ENCODE assay signal across 8 mouse cellular contexts in the genomic region with DNA sequence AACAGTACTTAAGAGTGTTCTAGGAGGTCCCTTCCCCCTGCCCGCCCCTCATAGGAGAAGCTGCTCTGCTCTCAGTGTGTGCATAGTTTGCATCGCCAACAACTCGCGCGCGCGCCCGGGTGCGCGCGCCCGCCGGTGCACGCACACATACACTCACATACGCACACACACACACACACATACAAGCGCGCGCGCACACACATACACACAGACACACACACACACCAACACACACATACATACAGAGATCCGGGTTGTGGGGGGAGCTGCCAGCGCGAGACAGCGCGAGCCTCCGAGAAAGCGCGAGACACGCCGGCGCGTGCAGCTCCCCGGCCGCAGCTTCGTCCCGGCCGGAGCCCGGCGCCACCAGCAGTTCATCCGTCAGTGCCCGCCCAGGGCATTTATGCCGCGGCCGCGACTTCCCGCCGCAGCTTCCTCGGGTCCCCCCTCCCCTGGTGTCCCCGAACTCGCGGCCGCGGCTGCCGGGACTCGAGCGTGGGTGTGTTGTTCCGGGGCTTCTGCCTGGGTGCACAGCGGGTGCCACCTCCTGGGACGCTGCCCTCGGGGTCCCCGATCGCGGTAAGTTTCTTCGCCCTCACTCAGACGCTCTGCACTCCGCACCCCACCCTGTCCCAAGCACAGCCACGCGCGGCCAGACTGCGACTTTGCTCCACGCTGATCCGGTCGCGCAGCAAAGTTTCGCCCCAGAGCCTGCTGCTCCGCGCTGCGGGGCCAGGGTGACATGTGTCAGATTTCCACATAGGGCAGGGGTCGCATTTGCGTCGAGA. TPM values are rescaled to one million over a fixed set of nuclear protein-coding genes. Genes with fewer than 3 reads are reported as not detected.
DNase-seq lines count a peak whose midpoint lies in the region; ATAC-seq and TF ChIP-seq lines count a peak whose summit lies in the region.

Foxp2 (plus strand) TSS at position 167 of the 788 bp plus-strand sequence.

- TF ChIP-seq CTCF in small intestine, adult 2 months (IDR thresholded peaks at IDR 0.05; ENCODE audit: extremely low read depth, insufficient read length, insufficient replicate concordance, low read depth, low read length), result no peak

- H3K4me1 ChIP-seq in forebrain, embryonic 10.5 days, result peaks cover 60% of the 10 kb centered on the region
- H3K4me1 ChIP-seq in heart, embryonic 16.5 days (ENCODE audit: control insufficient read depth, insufficient read depth, low read length), result peaks cover 12% of the 10 kb centered on the region
- no peaks in the 10 kb centered on the region for H3K4me1 ChIP-seq in small intestine, adult 2 months (ENCODE audit: control insufficient read depth, insufficient read depth, insufficient read length, low read length)

- H3K9me3 ChIP-seq in forebrain, embryonic 10.5 days, result no peaks in the 10 kb centered on the region
- no peaks in the 10 kb centered on the region for H3K9me3 ChIP-seq in heart, embryonic 16.5 days (replicated peaks; ENCODE audit: control insufficient read depth, low read length)

- 0 out of 2 replicates have a peak, but pooled peaks have one; percentile 27 for ATAC-seq in cerebellum, adult (ENCODE audit: insufficient number of reproducible peaks, low FRiP score, low TSS enrichment)
- ATAC-seq in activated CD4-positive, CD25-positive, alpha-beta regulatory T cell, adult 4 months, result peak; percentile 53
- ATAC-seq in heart, embryonic 16.5 days (replicated peaks; ENCODE audit: extremely low read depth, insufficient read depth, low FRiP score), result peak; percentile 68

- WGBS in forebrain, embryonic 10.5 days, result 0% methylated on average over 80 of the region's 80 CpGs
- under 1% methylated on average over 78 of the region's 80 CpGs for WGBS in heart, embryonic 16.5 days
- under 1% methylated on average over 80 of the region's 80 CpGs for WGBS in small intestine, adult 2 months

- no peaks in the 10 kb centered on the region for H3K36me3 ChIP-seq in forebrain, embryonic 10.5 days (replicated peaks)
- no peaks in the 10 kb centered on the region for H3K36me3 ChIP-seq in heart, embryonic 16.5 days (ENCODE audit: control insufficient read depth, insufficient read depth)
- no peaks in the 10 kb centered on the region for H3K36me3 ChIP-seq in small intestine, adult 2 months (ENCODE audit: control insufficient read depth, insufficient read depth, low read length)

- peak within 1 kb of the TSS; percentile 87 for H3K4me2 ChIP-seq in heart, embryonic 16.5 days (ENCODE audit: low read depth, low read length)

- H3K4me3 ChIP-seq in forebrain, embryonic 10.5 days, result peak within 1 kb of the TSS; percentile 81
- peak within 1 kb of the TSS; percentile 82 for H3K4me3 ChIP-seq in heart, embryonic 16.5 days (ENCODE audit: low read length)
- peak within 1 kb of the TSS; percentile 62 for H3K4me3 ChIP-seq in small intestine, adult 2 months (ENCODE audit: low read depth, low read length)

- no peak for DNase-seq in cerebellum, adult 8-10 months
- DNase-seq in forebrain, embryonic 10.5 days (ENCODE audit: extremely low spot score, low spot score), result peak; percentile 76
- peak; percentile 26 to 27 for DNase-seq in layer of hippocampus, postnatal 25 days (ENCODE audit: extremely low spot score in 1 of 2, low spot score in 1 of 2)
- peak; percentile 70 to 81 for DNase-seq in lung, postnatal 4 days

- H3K27ac ChIP-seq in forebrain, embryonic 10.5 days, result peak within 1 kb of the TSS; percentile 94
- peak within 1 kb of the TSS; percentile 72 for H3K27ac ChIP-seq in heart, embryonic 16.5 days (ENCODE audit: low read length)
- no peak within 1 kb of the TSS for H3K27ac ChIP-seq in small intestine, adult 2 months (ENCODE audit: insufficient read depth, low read depth, low read length)

- TF ChIP-seq POLR2A in small intestine, adult 2 months (IDR thresholded peaks at IDR 0.05; ENCODE audit: low read depth, low read length), result no peak

- H3K9ac ChIP-seq in heart, embryonic 16.5 days (ENCODE audit: low read length), result peak within 1 kb of the TSS; percentile 80

- H3K27me3 ChIP-seq in forebrain, embryonic 10.5 days (ENCODE audit: poor library complexity, severe bottlenecking), result peaks cover 32% of the 10 kb centered on the region
- peaks cover 11% of the 10 kb centered on the region for H3K27me3 ChIP-seq in heart, embryonic 16.5 days (ENCODE audit: control insufficient read depth, insufficient read depth, low read length)
- H3K27me3 ChIP-seq in small intestine, adult 2 months (ENCODE audit: control insufficient read depth, insufficient read depth, low read length), result peaks cover 17% of the 10 kb centered on the region

RNA-seq across cellular contexts. Expression of gene Foxp2, which starts in this region (rescaled TPM):
- 1 to 10 TPM in 1 of 2 experiments, not detected in 1; 1.4 TPM for polyA plus RNA-seq in activated CD4-positive, CD25-positive, alpha-beta regulatory T cell, adult 4 months (2017; shearing (Covaris generic))
- 18.2 and 19.0 TPM in 2 replicates for polyA plus RNA-seq in forebrain, embryonic 10.5 days (2016; fragmentation: Nextera tagmentation; extraction: Ambion mirVana)
- 5.4 and 12.6 TPM in 2 replicates for polyA plus RNA-seq in heart, embryonic 16.5 days (2015; fragmentation: Nextera tagmentation; extraction: Ambion mirVana)
- total RNA-seq in layer of hippocampus, postnatal 25 days (2021), result 1 to 10 TPM; 1.3 to 2.0 TPM
- polyA plus RNA-seq in small intestine, adult 2 months (2012; rRNA removed), result 3.3 and 5.2 TPM in 2 replicates
